Mouse (Mus musculus): ENCODE measurements around the gene Mogat2. TPM values are rescaled to one million over a fixed set of nuclear protein-coding genes. Genes with fewer than 3 reads are reported as not detected.

Mogat2 gene
- polyA plus RNA-seq (2015; fragmentation: Nextera tagmentation; extraction: Ambion mirVana), result 1.1 and 1.2 TPM in 2 replicates

- Histone ChIP-seq H3K9me3 (replicated peaks; ENCODE audit: control insufficient read depth, low read length, poor library complexity, severe bottlenecking) (no peaks in the 10 kb centered on the region), H3K4me2 (ENCODE audit: low read length) (peak within 1 kb of the TSS; percentile 25; the same call in 1 of the 2 replicates), H3K9ac (ENCODE audit: low read depth, low read length) (0 out of 2 replicates have a peak within 1 kb of the TSS, but pooled peaks have one; percentile 8), H3K27me3 (ENCODE audit: control insufficient read depth, insufficient read depth, low read depth, low read length) (peaks cover 7% of the 10 kb centered on the region; the same call in 1 of the 2 replicates), H3K4me3 (ENCODE audit: low read depth, low read length) (no peak within 1 kb of the TSS), H3K27ac (ENCODE audit: low read length) (no peak within 1 kb of the TSS), H3K36me3 (ENCODE audit: control insufficient read depth, insufficient read depth, low read length) (no peaks in the 10 kb centered on the region), H3K4me1 (ENCODE audit: control insufficient read depth, insufficient read depth, low read length) (peaks cover 2% of the 10 kb centered on the region; the same call in 1 of the 2 replicates)
- 20% methylated on average over 12 of the region's 13 CpGs for WGBS
- ATAC-seq, result no peak
These were observed at the start of gene Mogat2 for GRCm38 (mm10) chr7:99238417-99238816. Mogat2 (minus strand) TSS chr7:99238619.

DNA sequence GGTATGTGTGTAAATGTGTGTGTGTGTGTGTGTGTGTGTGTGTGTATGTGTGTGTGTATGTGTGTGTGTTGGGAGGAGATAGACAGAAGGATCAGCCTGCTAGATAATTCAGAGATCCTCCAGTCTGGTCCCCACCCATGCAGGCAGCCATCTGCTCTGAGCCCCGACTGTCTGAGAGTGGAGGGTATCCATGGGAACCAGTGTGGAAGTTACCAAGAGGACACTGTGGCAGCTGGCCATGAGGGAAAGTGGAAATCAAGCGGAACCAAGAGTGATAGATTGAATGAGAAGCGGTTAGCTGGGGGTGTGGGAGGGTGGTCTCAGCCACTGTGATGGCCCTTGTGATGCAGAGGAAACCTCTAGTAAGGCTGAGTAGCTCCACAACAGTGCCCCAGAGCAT lies 48.9 kb upstream of the Mogat2 start:
- no peaks in the 10 kb centered on the region for H3K36me3 ChIP-seq (ENCODE audit: control insufficient read depth, insufficient read depth, low read length)
- no peaks in the 10 kb centered on the region for H3K9me3 ChIP-seq (replicated peaks; ENCODE audit: control insufficient read depth, low read length, poor library complexity, severe bottlenecking)
- ATAC-seq, result peak; percentile 85
- no peak overlapping the region for H3K4me3 ChIP-seq (ENCODE audit: low read depth, low read length)
- no peak overlapping the region for H3K9ac ChIP-seq (ENCODE audit: low read depth, low read length)
- WGBS, result 8% methylated on average over 3 of the region's 3 CpGs
- no peak overlapping the region for H3K27ac ChIP-seq (ENCODE audit: low read length)
- H3K4me1 ChIP-seq (ENCODE audit: control insufficient read depth, insufficient read depth, low read length), result peaks cover 7% of the 10 kb centered on the region
- no peak overlapping the region for H3K4me2 ChIP-seq (ENCODE audit: low read length)
- no peaks in the 10 kb centered on the region for H3K27me3 ChIP-seq (ENCODE audit: control insufficient read depth, insufficient read depth, low read depth, low read length)

DNA sequence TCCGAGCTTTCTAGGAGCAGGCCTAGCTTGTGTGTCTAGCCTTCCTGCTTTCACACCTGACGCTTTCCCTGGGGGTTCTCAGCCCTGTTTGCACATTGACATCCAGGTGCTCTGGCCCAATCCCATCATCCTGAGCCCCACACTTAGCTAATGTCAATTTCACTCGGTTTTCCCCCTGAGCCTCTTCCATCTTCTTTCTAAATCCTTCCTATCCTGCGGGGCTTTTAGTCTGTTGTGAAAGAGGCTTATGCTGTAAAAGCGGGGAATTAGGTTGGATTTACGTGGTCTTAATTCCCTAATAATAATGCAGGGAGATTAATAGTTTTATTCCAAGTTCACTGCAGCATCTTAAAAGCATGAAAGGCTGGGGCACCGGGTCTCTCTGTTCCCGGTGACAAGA lies 41.2 kb upstream of the Mogat2 start:
- Histone ChIP-seq H3K27me3 (ENCODE audit: control insufficient read depth, insufficient read depth, low read depth, low read length) (no peaks in the 10 kb centered on the region), H3K36me3 (ENCODE audit: control insufficient read depth, insufficient read depth, low read length) (no peaks in the 10 kb centered on the region), H3K27ac (ENCODE audit: low read length) (no peak overlapping the region), H3K4me2 (ENCODE audit: low read length) (no peak overlapping the region), H3K9me3 (replicated peaks; ENCODE audit: control insufficient read depth, low read length, poor library complexity, severe bottlenecking) (no peaks in the 10 kb centered on the region), H3K4me1 (ENCODE audit: control insufficient read depth, insufficient read depth, low read length) (peaks cover 22% of the 10 kb centered on the region), H3K9ac (ENCODE audit: low read depth, low read length) (no peak overlapping the region), H3K4me3 (ENCODE audit: low read depth, low read length) (no peak overlapping the region)
- ATAC-seq, result no peak
- WGBS, result 22% methylated on average over 8 of the region's 8 CpGs

- Histone ChIP-seq H3K36me3 (ENCODE audit: control insufficient read depth, insufficient read depth, low read length) (no peaks in the 10 kb centered on the region), H3K4me3 (ENCODE audit: low read depth, low read length) (no peak overlapping the region), H3K27ac (ENCODE audit: low read length) (no peak overlapping the region), H3K9me3 (replicated peaks; ENCODE audit: control insufficient read depth, low read length, poor library complexity, severe bottlenecking) (no peaks in the 10 kb centered on the region), H3K9ac (ENCODE audit: low read depth, low read length) (no peak overlapping the region), H3K4me2 (ENCODE audit: low read length) (no peak overlapping the region), H3K4me1 (ENCODE audit: control insufficient read depth, insufficient read depth, low read length) (peaks cover 32% of the 10 kb centered on the region), H3K27me3 (ENCODE audit: control insufficient read depth, insufficient read depth, low read depth, low read length) (no peaks in the 10 kb centered on the region)
- ATAC-seq, result 0 out of 2 replicates have a peak, but pooled peaks have one; percentile 16
- WGBS, result 84% methylated on average over 8 of the region's 8 CpGs
These were observed 39.9 kb upstream of the Mogat2 start for GRCm38 (mm10) chr7:99278309-99278708.

- Histone ChIP-seq H3K4me1 (ENCODE audit: control insufficient read depth, insufficient read depth, low read length) (peaks cover 44% of the 10 kb centered on the region), H3K4me2 (ENCODE audit: low read length) (no peak overlapping the region), H3K4me3 (ENCODE audit: low read depth, low read length) (no peak overlapping the region), H3K9ac (ENCODE audit: low read depth, low read length) (no peak overlapping the region), H3K27ac (ENCODE audit: low read length) (no peak overlapping the region), H3K27me3 (ENCODE audit: control insufficient read depth, insufficient read depth, low read depth, low read length) (no peaks in the 10 kb centered on the region), H3K36me3 (ENCODE audit: control insufficient read depth, insufficient read depth, low read length) (no peaks in the 10 kb centered on the region), H3K9me3 (replicated peaks; ENCODE audit: control insufficient read depth, low read length, poor library complexity, severe bottlenecking) (no peaks in the 10 kb centered on the region)
- ATAC-seq, result no peak
- WGBS, result 89% methylated on average over 1 of the region's 1 CpGs
These were observed 38.3 kb upstream of the Mogat2 start for GRCm38 (mm10) chr7:99276679-99277078.

GRCm38 (mm10) chr7:99275131-99275530 lies 36.7 kb upstream of the Mogat2 start:
- WGBS, result 46% methylated on average over 6 of the region's 6 CpGs
- peak overlapping the region; percentile 38 for H3K4me2 ChIP-seq (ENCODE audit: low read length)
- H3K9ac ChIP-seq (ENCODE audit: low read depth, low read length), result no peak overlapping the region
- H3K27me3 ChIP-seq (ENCODE audit: control insufficient read depth, insufficient read depth, low read depth, low read length), result no peaks in the 10 kb centered on the region
- H3K9me3 ChIP-seq (replicated peaks; ENCODE audit: control insufficient read depth, low read length, poor library complexity, severe bottlenecking), result no peaks in the 10 kb centered on the region
- ATAC-seq, result no peak
- no peak overlapping the region for H3K4me3 ChIP-seq (ENCODE audit: low read depth, low read length)
- no peak overlapping the region for H3K27ac ChIP-seq (ENCODE audit: low read length)
- no peaks in the 10 kb centered on the region for H3K36me3 ChIP-seq (ENCODE audit: control insufficient read depth, insufficient read depth, low read length)
- H3K4me1 ChIP-seq (ENCODE audit: control insufficient read depth, insufficient read depth, low read length), result peaks cover 49% of the 10 kb centered on the region

DNA sequence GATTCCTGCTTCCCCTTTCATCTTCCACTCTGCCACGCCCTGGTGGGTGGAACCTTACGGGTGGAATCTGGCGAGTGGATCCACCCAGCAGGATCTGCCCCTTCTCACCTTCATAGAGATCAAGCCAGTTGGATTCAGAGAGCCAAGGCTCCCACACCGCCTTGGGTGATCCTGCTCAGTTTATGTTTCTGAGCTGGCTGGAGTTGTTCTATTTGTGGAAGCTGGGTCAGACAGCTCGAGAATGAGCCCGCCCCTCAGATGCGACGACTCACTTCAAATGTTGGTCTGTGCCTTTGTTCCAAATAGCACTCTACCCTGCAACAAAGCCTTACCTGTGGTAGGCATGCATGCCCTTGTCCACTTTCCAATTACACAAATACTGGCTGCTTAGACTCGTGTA lies 33.2 kb upstream of the Mogat2 start:
- no peak for ATAC-seq
- peak overlapping the region; percentile 88 for H3K9ac ChIP-seq (ENCODE audit: low read depth, low read length)
- H3K27ac ChIP-seq (ENCODE audit: low read length), result peak overlapping the region; percentile 28
- no peaks in the 10 kb centered on the region for H3K9me3 ChIP-seq (replicated peaks; ENCODE audit: control insufficient read depth, low read length, poor library complexity, severe bottlenecking)
- H3K36me3 ChIP-seq (ENCODE audit: control insufficient read depth, insufficient read depth, low read length), result no peaks in the 10 kb centered on the region
- peak overlapping the region; percentile 92 for H3K4me3 ChIP-seq (ENCODE audit: low read depth, low read length)
- peaks cover 47% of the 10 kb centered on the region for H3K4me1 ChIP-seq (ENCODE audit: control insufficient read depth, insufficient read depth, low read length)
- peak overlapping the region; percentile 71 for H3K4me2 ChIP-seq (ENCODE audit: low read length)
- H3K27me3 ChIP-seq (ENCODE audit: control insufficient read depth, insufficient read depth, low read depth, low read length), result no peaks in the 10 kb centered on the region
- WGBS, result 39% methylated on average over 9 of the region's 9 CpGs

DNA sequence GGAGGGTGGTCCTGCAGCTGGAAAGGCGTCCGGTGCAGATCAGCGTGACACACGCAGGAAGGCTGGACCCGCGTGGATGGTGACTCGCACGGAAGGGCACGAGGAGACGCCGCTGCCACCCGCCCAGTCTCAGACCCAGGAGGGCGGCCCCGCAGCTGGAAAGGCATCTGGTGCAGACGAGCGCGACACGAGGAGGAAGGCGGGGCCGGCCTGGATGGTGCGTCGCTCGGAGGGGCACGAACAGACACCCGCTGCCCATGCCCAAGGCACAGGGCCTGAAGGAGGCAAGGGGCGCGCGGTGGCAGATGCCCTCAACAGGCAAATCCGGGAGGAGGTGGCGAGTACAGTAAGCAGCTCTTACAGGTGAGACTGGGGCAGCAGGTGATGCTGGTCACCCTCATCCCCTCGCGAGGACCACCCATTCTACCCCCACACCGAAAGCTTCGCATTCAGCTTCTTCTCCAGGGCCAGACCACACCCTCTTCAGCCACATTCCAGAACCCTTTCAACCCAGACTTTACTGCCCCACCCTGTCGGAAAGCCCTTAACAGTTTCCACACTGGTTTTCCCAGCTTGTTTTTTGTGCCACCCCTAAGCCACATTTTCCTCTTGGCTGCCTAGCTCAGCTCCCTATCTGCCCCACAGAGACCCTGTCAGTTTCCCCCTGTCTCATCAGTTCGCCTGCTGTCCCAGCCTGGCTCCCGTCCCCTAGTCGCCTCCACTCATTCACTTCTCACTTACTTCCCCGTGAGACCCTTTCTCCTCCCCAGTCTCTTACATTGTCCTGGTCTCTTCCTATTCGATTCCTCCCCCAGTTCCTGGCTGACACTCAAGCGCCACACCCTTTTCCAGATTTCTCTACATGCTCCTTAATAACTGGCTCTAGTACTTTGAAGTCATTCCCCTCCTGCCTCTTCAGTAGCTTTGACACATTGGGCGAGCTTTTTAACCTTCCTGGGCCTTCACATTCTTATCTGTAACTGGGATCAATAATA lies 30.8 kb upstream of the Mogat2 start:
- H3K27ac ChIP-seq (ENCODE audit: low read length), result peak overlapping the region; percentile 56
- no peaks in the 10 kb centered on the region for H3K36me3 ChIP-seq (ENCODE audit: control insufficient read depth, insufficient read depth, low read length)
- peak overlapping the region; percentile 71 for H3K4me2 ChIP-seq (ENCODE audit: low read length)
- peak overlapping the region; percentile 92 for H3K4me3 ChIP-seq (ENCODE audit: low read depth, low read length)
- peaks cover 40% of the 10 kb centered on the region for H3K4me1 ChIP-seq (ENCODE audit: control insufficient read depth, insufficient read depth, low read length)
- H3K9ac ChIP-seq (ENCODE audit: low read depth, low read length), result peak overlapping the region; percentile 88
- WGBS, result 5% methylated on average over 41 of the region's 42 CpGs
- no peaks in the 10 kb centered on the region for H3K27me3 ChIP-seq (ENCODE audit: control insufficient read depth, insufficient read depth, low read depth, low read length)
- peak; percentile 2; the same call in 1 of the 2 replicates for ATAC-seq
- no peaks in the 10 kb centered on the region for H3K9me3 ChIP-seq (replicated peaks; ENCODE audit: control insufficient read depth, low read length, poor library complexity, severe bottlenecking)

DNA sequence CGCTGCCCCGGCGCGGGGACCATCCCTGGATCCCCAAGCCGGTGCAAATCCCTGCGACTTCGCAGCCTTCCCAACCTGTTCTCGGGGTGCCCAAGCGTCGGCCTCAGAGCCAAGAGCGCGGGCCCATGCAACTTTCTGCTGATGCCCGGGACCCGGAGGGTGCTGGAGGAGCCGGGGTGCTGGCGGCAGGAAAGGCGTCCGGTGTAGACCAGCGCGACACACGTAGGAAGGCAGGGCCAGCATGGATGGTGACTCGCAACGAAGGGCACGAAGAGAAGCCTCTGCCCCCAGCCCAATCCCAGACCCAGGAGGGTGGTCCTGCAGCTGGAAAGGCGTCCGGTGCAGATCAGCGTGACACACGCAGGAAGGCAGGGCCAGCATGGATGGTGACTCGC lies 30.1 kb upstream of the Mogat2 start:
- Histone ChIP-seq H3K4me3 (ENCODE audit: low read depth, low read length) (peak overlapping the region; percentile 92), H3K27ac (ENCODE audit: low read length) (peak overlapping the region; percentile 98), H3K4me1 (ENCODE audit: control insufficient read depth, insufficient read depth, low read length) (peaks cover 33% of the 10 kb centered on the region), H3K27me3 (ENCODE audit: control insufficient read depth, insufficient read depth, low read depth, low read length) (no peaks in the 10 kb centered on the region; the same call in 1 of the 2 replicates), H3K4me2 (ENCODE audit: low read length) (peak overlapping the region; percentile 71), H3K36me3 (ENCODE audit: control insufficient read depth, insufficient read depth, low read length) (no peaks in the 10 kb centered on the region), H3K9me3 (replicated peaks; ENCODE audit: control insufficient read depth, low read length, poor library complexity, severe bottlenecking) (no peaks in the 10 kb centered on the region), H3K9ac (ENCODE audit: low read depth, low read length) (peak overlapping the region; percentile 88)
- peak; percentile 29 for ATAC-seq
- WGBS, result 0% methylated on average over 29 of the region's 29 CpGs

All from midbrain, embryonic 16.5 days (tissue).